Comparison of ENCODE assay signal across 8 mouse cellular contexts in the genomic region with DNA sequence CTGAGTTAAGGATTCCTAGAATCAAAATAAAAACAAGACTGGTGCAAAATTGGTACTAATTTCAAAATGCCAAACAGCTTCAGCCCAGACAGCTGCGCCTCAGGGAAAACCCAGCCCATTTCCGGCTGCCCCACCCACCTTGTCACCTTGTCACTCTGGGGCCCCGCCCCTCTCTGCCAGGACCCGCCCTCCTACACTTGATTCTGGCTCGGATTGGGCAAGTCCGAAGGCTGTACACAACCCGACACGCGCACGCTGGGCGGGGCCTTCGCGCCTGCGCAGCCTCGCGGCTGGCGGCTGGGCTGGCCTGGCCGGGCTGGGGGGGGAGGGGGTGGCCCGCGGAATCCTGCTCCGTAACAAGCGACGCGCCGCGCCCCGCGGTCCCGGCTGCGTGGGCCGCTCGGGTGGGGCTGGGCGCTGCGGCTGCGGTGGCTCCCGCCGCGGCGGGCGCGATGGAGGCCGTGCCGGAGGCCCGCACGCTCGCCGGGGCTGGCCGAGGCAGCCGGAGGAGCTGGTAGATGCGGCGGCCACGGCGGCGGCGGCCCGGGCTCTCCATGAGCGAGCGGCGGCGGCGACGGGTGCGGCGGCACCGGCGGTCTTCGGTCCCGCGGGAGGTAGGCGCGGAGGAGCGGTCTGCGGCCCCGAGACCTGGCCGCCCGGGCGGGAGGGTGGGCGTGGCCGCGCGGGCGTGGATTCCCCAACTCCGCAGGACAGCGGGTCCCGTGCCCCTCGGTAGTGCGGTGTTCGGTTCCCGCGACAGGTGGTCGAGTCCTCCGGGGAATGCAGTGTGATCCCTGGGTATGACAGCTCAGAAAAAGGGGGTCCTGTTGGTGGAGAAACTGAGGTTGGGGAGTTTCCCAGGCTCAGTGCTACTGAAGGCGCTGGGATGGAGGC. TPM values are rescaled to one million over a fixed set of nuclear protein-coding genes. Genes with fewer than 3 reads are reported as not detected.
DNase-seq lines count a peak whose midpoint lies in the region; ATAC-seq and TF ChIP-seq lines count a peak whose summit lies in the region.

Gene Gm527 (plus strand): TSS at position 329 of the 894 bp plus-strand sequence.

- H3K27ac ChIP-seq in cortical plate, adult 2 months (ENCODE audit: insufficient read depth, low read length), result no peak within 1 kb of the TSS

- H3K4me1 ChIP-seq in cortical plate, adult 2 months (ENCODE audit: control insufficient read depth, insufficient read depth, low read length), result no peaks in the 10 kb centered on the region
- H3K4me1 ChIP-seq in megakaryocyte, embryonic 14.5 days, result peaks cover 10% of the 10 kb centered on the region; the same call in 1 of the 2 replicates

- no peaks in the 10 kb centered on the region for H3K9me3 ChIP-seq in megakaryocyte, embryonic 14.5 days

- no peak for TF ChIP-seq CTCF in cortical plate, adult 2 months (IDR thresholded peaks at IDR 0.05; ENCODE audit: extremely low read depth, insufficient read depth, low read length)

- TF ChIP-seq POLR2A in cortical plate, adult 2 months (IDR thresholded peaks at IDR 0.05; ENCODE audit: extremely low read depth, insufficient read depth, low read length), result no peak

- H3K27me3 ChIP-seq in megakaryocyte, embryonic 14.5 days (replicated peaks), result peaks cover 7% of the 10 kb centered on the region

- peak within 1 kb of the TSS; percentile 90 for H3K4me3 ChIP-seq in cortical plate, adult 2 months (ENCODE audit: insufficient read depth, low read length)
- H3K4me3 ChIP-seq in megakaryocyte, embryonic 14.5 days (replicated peaks), result peak within 1 kb of the TSS; percentile 96

- no peaks in the 10 kb centered on the region for H3K36me3 ChIP-seq in megakaryocyte, embryonic 14.5 days (replicated peaks; ENCODE audit: low read length)

- peak; percentile 93 to 95 for DNase-seq in gastrocnemius, adult 8-10 months (ENCODE audit: low spot score in 2 of 2)
- DNase-seq in hindlimb bud, embryonic 11.5 days (ENCODE audit: extremely low spot score, low read depth, low spot score), result peak; percentile 41
- DNase-seq in left cerebral cortex, adult 8-10 months (ENCODE audit: low spot score in 2 of 2), result peak; percentile 80 to 95
- peak; percentile 96 to 97 for DNase-seq in right cerebral cortex, postnatal 10 days (ENCODE audit: low spot score in 2 of 2)
- DNase-seq in urinary bladder, postnatal 25 days (ENCODE audit: low spot score), result peak; percentile 92

- ATAC-seq in activated CD4-positive, CD25-positive, alpha-beta regulatory T cell, adult 4 months, result peak; percentile 96

RNA-seq across cellular contexts. Expression of gene Gm527, which starts in this region (rescaled TPM):
- under 1 TPM in 1 of 2 experiments, not detected in 1; 0.54 TPM for polyA plus RNA-seq in activated CD4-positive, CD25-positive, alpha-beta regulatory T cell, adult 4 months (2017; shearing (Covaris generic))
- polyA plus RNA-seq in cortical plate, adult 2 months (2012; rRNA removed), result 8.3 and 11.4 TPM in 2 replicates
- 1 to 10 TPM; 2.3 to 2.9 (median 2.6) TPM for total RNA-seq in gastrocnemius, adult 8-10 months (2022)
- total RNA-seq in left cerebral cortex, adult 8-10 months (2022), result 10 to 100 TPM; 10.7 to 17.1 (median 15.1) TPM
- polyA plus RNA-seq in megakaryocyte, embryonic 14.5 days (2012; ENCODE audit: insufficient read depth, low replicate concordance), result 0.10 TPM in 1 of 2 replicates, not detected in the other

Comparison
In these comparisons a context has a peak if more than half of its experiments do, and no peak if none do; other contexts are left out.
1. Peak in ATAC-seq in activated CD4-positive, CD25-positive, alpha-beta regulatory T cell, adult 4 months; RNA of the gene not detected or under 1 TPM.
2. DNase-seq: peak in every context shown above with its lines; median percentile 96 in right cerebral cortex, postnatal 10 days; 94 in gastrocnemius, adult 8-10 months; 92 in urinary bladder, postnatal 25 days; 88 in left cerebral cortex, adult 8-10 months; 41 in hindlimb bud, embryonic 11.5 days.